Mouse (Mus musculus) MEL (cell line): Measurements from ENCODE around the gene Tmem132c. TPM values are rescaled to one million over a fixed set of nuclear protein-coding genes. Genes with fewer than 3 reads are reported as not detected.

Experiments used
- DNase-seq: peaks from one replicate; pipeline ENCODE4 v3.0.0; 2011; ENCODE audit warnings: low read depth, low spot score
- H3K27ac ChIP-seq: 2 replicates; pipeline ENCODE4 v1.5.1; 2012; ENCODE audit warnings: low read depth, mild to moderate bottlenecking, control low read depth, low read length, moderate library complexity; ENCODE audit not compliant: control insufficient read depth
- H3K27me3 ChIP-seq, 2 experiments: fragments of 150-350 bp in 1 of 2; sonication (generic) in 1 of 2; 2 replicates each; pipeline ENCODE4 v1.6.1; 2012; ENCODE audit warnings: low read length in 2 of 2, mild to moderate bottlenecking in 2 of 2, improper control_type of control experiment in 1 of 2, moderate library complexity in 1 of 2; ENCODE audit not compliant: insufficient read depth in 2 of 2, control insufficient read depth in 1 of 2
- H3K36me3 ChIP-seq, 2 experiments: 2 replicates each; pipeline ENCODE4 v1.6.1; 2012 to 2014; ENCODE audit warnings: low read length in 2 of 2, improper control_type of control experiment in 1 of 2, inconsistent platforms in 1 of 2, mild to moderate bottlenecking in 1 of 2; ENCODE audit not compliant: insufficient read depth in 2 of 2, control insufficient read depth in 1 of 2
- H3K4me1 ChIP-seq, 2 experiments: fragments of 150-350 bp in 1 of 2; sonication (generic) in 1 of 2; 2 replicates each; pipeline ENCODE4 v1.6.1; 2012; ENCODE audit warnings: low read length in 2 of 2, improper control_type of control experiment in 1 of 2, mild to moderate bottlenecking in 1 of 2; ENCODE audit not compliant: insufficient read depth in 2 of 2, control insufficient read depth in 1 of 2
- H3K4me3 ChIP-seq, 2 experiments: fragments of 150-350 bp in 1 of 2; sonication (generic) in 1 of 2; 2 replicates each; pipeline ENCODE4 v1.5.1; 2012; ENCODE audit warnings: low read depth in 2 of 2, low read length in 2 of 2, mild to moderate bottlenecking in 2 of 2, moderate library complexity in 2 of 2, control low read depth in 1 of 2, improper control_type of control experiment in 1 of 2; ENCODE audit not compliant: control insufficient read depth in 1 of 2, insufficient read depth in 1 of 2
- H3K79me2 ChIP-seq: 2 replicates; pipeline ENCODE4 v1.6.1; 2012; ENCODE audit warnings: mild to moderate bottlenecking, low read length, moderate library complexity; ENCODE audit not compliant: control insufficient read depth, poor library complexity, insufficient read depth
- H3K9ac ChIP-seq: 2 replicates; pipeline ENCODE4 v1.6.1; 2012; ENCODE audit warnings: low read depth, mild to moderate bottlenecking, control low read depth, low read length, moderate library complexity; ENCODE audit not compliant: control insufficient read depth, poor library complexity, severe bottlenecking
- H3K9me3 ChIP-seq: fragments of 150-350 bp; sonication (generic); replicated peaks from 2 replicates; pipeline ENCODE4 v1.6.1; 2012; ENCODE audit warnings: mild to moderate bottlenecking, low read length, improper control_type of control experiment, moderate library complexity; ENCODE audit not compliant: insufficient read depth
- CTCF ChIP-seq, 3 experiments: IDR thresholded peaks in 2 of 3; conservative IDR thresholded peaks in 1 of 3; 2 replicates each; pipeline ENCODE4 v1.5.1; 2011 to 2012; ENCODE audit warnings: low read length in 3 of 3, low read depth in 2 of 3, mild to moderate bottlenecking in 2 of 3, improper control_type of control experiment in 1 of 3, inconsistent platforms in 1 of 3, mixed read lengths in 1 of 3, moderate library complexity in 1 of 3; ENCODE audit not compliant: control insufficient read depth in 1 of 3, insufficient read depth in 1 of 3, poor library complexity in 1 of 3, severe bottlenecking in 1 of 3
- E2F4 ChIP-seq: IDR thresholded peaks from 2 replicates; pipeline ENCODE4 v1.6.1; 2011; ENCODE audit warnings: low read depth, low read length, improper control_type of control experiment, borderline replicate concordance
- EP300 ChIP-seq, 2 experiments: IDR thresholded peaks; 2 replicates each; pipeline ENCODE4 v1.6.1; 2011; ENCODE audit warnings: improper control_type of control experiment in 2 of 2, low read length in 2 of 2, low read depth in 1 of 2, mild to moderate bottlenecking in 1 of 2
- ETS1 ChIP-seq: IDR thresholded peaks from 2 replicates; pipeline ENCODE4 v1.6.1; 2012; ENCODE audit warnings: low read depth, mild to moderate bottlenecking, inconsistent platforms, low read length, improper control_type of control experiment, moderate library complexity
- KAT2A ChIP-seq: conservative IDR thresholded peaks from 2 replicates; pipeline ENCODE4 v1.6.1; 2012; ENCODE audit warnings: low read depth, low read length, improper control_type of control experiment, inconsistent platforms
- MAZ ChIP-seq: IDR thresholded peaks from 2 replicates; pipeline ENCODE4 v1.6.1; 2012; ENCODE audit warnings: low read depth, mild to moderate bottlenecking, inconsistent platforms, low read length, improper control_type of control experiment
- MEF2A ChIP-seq: IDR thresholded peaks from 2 replicates; pipeline ENCODE4 v1.6.1; 2014; ENCODE audit warnings: low read depth, mild to moderate bottlenecking, inconsistent platforms, low read length, improper control_type of control experiment; ENCODE audit not compliant: poor library complexity, insufficient replicate concordance, severe bottlenecking; ENCODE audit errors: extremely low read depth
- MXI1 ChIP-seq: IDR thresholded peaks from 2 replicates; pipeline ENCODE4 v1.6.1; 2011; ENCODE audit warnings: mild to moderate bottlenecking, low read depth, low read length, improper control_type of control experiment
- MYC ChIP-seq: IDR thresholded peaks from 2 replicates; pipeline ENCODE4 v1.6.1; 2011; ENCODE audit warnings: low read depth, mild to moderate bottlenecking, low read length, improper control_type of control experiment, moderate library complexity
- NELFE ChIP-seq: IDR thresholded peaks from 2 replicates; pipeline ENCODE4 v1.6.1; 2011; ENCODE audit warnings: low read depth, low read length, improper control_type of control experiment
- NRF1 ChIP-seq: IDR thresholded peaks from 2 replicates; pipeline ENCODE4 v1.6.1; 2014; ENCODE audit warnings: low read depth, mild to moderate bottlenecking, inconsistent platforms, low read length, improper control_type of control experiment, moderate library complexity; ENCODE audit not compliant: poor library complexity, insufficient read depth, severe bottlenecking
- POLR2AphosphoS5 ChIP-seq: IDR thresholded peaks from 2 replicates; pipeline ENCODE4 v1.6.1; 2012; ENCODE audit warnings: low read depth, borderline replicate concordance, mild to moderate bottlenecking, inconsistent platforms, low read length, moderate library complexity, mixed read lengths
- SIN3A ChIP-seq: IDR thresholded peaks from 2 replicates; pipeline ENCODE4 v1.6.1; 2012; ENCODE audit warnings: low read length, improper control_type of control experiment, inconsistent platforms
- TAL1 ChIP-seq: IDR thresholded peaks from 2 replicates; pipeline ENCODE4 v1.6.1; 2012; ENCODE audit warnings: mild to moderate bottlenecking, inconsistent platforms, low read length, moderate library complexity, mixed read lengths
- TCF12 ChIP-seq: IDR thresholded peaks from 2 replicates; pipeline ENCODE4 v1.6.1; 2014; ENCODE audit warnings: low read depth, mild to moderate bottlenecking, inconsistent platforms, low read length, improper control_type of control experiment, moderate library complexity
- USF2 ChIP-seq, 2 experiments: IDR thresholded peaks; 2 replicates each; pipeline ENCODE4 v1.6.1; 2011 to 2012; ENCODE audit warnings: improper control_type of control experiment in 2 of 2, low read length in 2 of 2, borderline replicate concordance in 1 of 2, inconsistent platforms in 1 of 2, low read depth in 1 of 2, mild to moderate bottlenecking in 1 of 2; ENCODE audit not compliant: insufficient read depth in 1 of 2
- ZNF384 ChIP-seq: IDR thresholded peaks from 2 replicates; pipeline ENCODE4 v1.6.1; 2012; ENCODE audit warnings: low read depth, mild to moderate bottlenecking, inconsistent platforms, low read length, improper control_type of control experiment
- polyA plus RNA-seq, 2 experiments: library from polyadenylated mRNA; stranded (reverse) in 1 of 2; unstranded in 1 of 2; fragments of >175 nt in 1 of 2; fragments of >200 nt in 1 of 2; gene quantifications; 2 replicates each; pipeline versions ENCODE4 v1.2.1 to v1.2.4; 2012; ENCODE audit warnings: low replicate concordance in 2 of 2, low read depth in 1 of 2; ENCODE audit not compliant: insufficient read length in 2 of 2, insufficient read depth in 1 of 2, missing spikeins in 1 of 2
- total RNA-seq: library from RNA; depleted of rRNA; stranded (reverse); fragments of 300-350 nt; gene quantifications from 2 replicates; pipeline ENCODE4 v1.2.3, GENCODE M21; 2012

Gene Tmem132c
- total and polyA plus RNA-seq, 3 experiments, result not detected

- Histone ChIP-seq H3K27me3 (no peaks in the 10 kb centered on the region), H3K36me3 (no peaks in the 10 kb centered on the region), H3K9ac (no peak overlapping the region), H3K4me1 (no peaks in the 10 kb centered on the region), H3K79me2 (no peaks in the 10 kb centered on the region), H3K9me3 (no peaks in the 10 kb centered on the region), H3K27ac (no peak overlapping the region), H3K4me3 (no peak overlapping the region)
- no peak for DNase-seq
- no peak for TF ChIP-seq EP300 (IDR thresholded peaks at IDR 0.05; ENCODE audit: low read depth in 1 of 2, low read length in 2 of 2)
- no peak for TF ChIP-seq TAL1
- no peak for TF ChIP-seq POLR2AphosphoS5
- TF ChIP-seq ZNF384, result no peak
- no peak for TF ChIP-seq ETS1
- no peak for TF ChIP-seq NRF1
- TF ChIP-seq MAZ, result no peak
- TF ChIP-seq E2F4, result no peak
- no peak for TF ChIP-seq USF2 (IDR thresholded peaks at IDR 0.05; ENCODE audit: borderline replicate concordance in 1 of 2, insufficient read depth in 1 of 2, low read depth in 1 of 2, low read length in 2 of 2)
- no peak for TF ChIP-seq NELFE
- no peak for TF ChIP-seq SIN3A
- TF ChIP-seq MYC, result no peak
- TF ChIP-seq TCF12, result no peak
- no peak for TF ChIP-seq MEF2A
- no peak for TF ChIP-seq MXI1
- TF ChIP-seq KAT2A, result no peak
These were observed 6.9 kb upstream of the Tmem132c start for GRCm38 (mm10) chr5:127234715-127235114.

- no peak for DNase-seq
- Histone ChIP-seq H3K27ac (no peak overlapping the region), H3K27me3 (no peaks in the 10 kb centered on the region), H3K4me1 (no peaks in the 10 kb centered on the region), H3K79me2 (no peaks in the 10 kb centered on the region), H3K36me3 (no peaks in the 10 kb centered on the region), H3K4me3 (no peak overlapping the region), H3K9me3 (no peaks in the 10 kb centered on the region), H3K9ac (no peak overlapping the region)
- TF ChIP-seq MAZ (no peak), CTCF (IDR thresholded peaks at IDR 0.05 in 2 of 3, conservative IDR thresholded peaks at IDR 0.05 in 1 of 3; ENCODE audit: control insufficient read depth in 1 of 3, insufficient read depth in 1 of 3, low read depth in 2 of 3, low read length in 3 of 3, poor library complexity in 1 of 3, severe bottlenecking in 1 of 3) (peak in 1 of 3 experiments; percentile 31; a peak in 1 of 6 replicates)
These were observed 6.4 kb upstream of the Tmem132c start for GRCm38 (mm10) chr5:127235203-127235602.
